Mouse (Mus musculus): ENCODE results near the gene Sec62. TPM values are rescaled to one million over a fixed set of nuclear protein-coding genes. Genes with fewer than 3 reads are reported as not detected.

Gene Sec62
- total RNA-seq (2017), result 134 TPM in 2 replicates

DNA sequence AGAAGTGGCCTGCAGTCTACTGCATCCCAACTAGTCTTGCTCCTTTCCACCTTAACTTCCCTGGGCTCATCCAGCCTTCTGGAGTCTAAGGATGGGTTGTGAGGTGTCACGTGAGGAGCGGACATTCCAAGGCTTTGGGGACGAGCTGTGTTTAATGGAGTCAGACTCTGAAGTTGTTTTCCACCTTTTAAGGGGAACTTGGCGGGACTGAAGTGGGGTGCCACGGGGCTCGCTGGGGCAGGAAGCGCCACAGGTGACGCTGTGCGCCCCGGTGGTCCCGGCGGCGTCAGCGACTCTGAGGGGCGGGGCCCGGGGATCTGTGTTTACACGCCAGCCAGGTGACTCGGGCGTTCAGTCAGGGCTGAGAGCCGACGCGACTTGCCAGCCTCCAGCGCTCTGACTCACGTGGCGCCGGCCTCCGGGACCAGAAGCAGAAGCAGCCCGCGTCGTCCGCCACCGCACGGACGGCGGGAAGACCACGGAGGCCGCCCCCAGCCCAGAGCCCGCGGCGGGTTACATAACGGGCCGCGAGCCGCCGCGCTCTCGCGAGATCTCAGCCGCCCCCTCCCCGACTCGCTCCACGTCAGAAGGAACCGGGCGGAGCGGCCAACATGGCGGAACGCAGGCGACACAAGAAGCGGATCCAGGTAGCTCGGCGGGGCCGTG is at the start of gene Sec62:
TSS of gene Sec62 (plus strand) at position 139 of the 666 bp plus-strand sequence.
- peak; percentile 80 to 88 for ATAC-seq (replicated peaks in 1 of 2; ENCODE audit: insufficient read depth in 1 of 2, low FRiP score in 2 of 2, low TSS enrichment in 1 of 2, low read depth in 1 of 2, poor library complexity in 2 of 2, severe bottlenecking in 2 of 2)

DNA sequence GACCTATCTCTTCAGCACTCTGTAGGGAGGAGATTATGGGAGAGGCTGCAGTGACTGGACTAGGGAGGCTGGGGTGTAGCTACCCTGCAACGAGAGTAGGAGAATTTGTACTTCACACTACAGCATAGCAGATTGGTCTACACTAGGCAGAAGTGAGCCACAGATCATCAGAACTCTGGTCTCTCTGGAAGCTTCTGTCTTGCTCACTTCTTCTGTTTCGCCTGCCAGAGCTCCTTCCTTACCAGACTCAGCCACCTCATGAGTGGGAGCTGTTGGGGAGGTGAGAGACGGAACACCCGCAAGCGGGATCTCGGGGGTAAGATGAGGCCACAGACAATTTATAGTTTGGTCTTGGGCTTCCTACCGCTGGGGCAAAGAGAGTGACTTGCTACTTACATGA is 49.8 kb upstream of the Sec62 start:
- ATAC-seq (replicated peaks in 1 of 2; ENCODE audit: insufficient read depth in 1 of 2, low FRiP score in 2 of 2, low TSS enrichment in 1 of 2, low read depth in 1 of 2, poor library complexity in 2 of 2, severe bottlenecking in 2 of 2), result no peak

DNA sequence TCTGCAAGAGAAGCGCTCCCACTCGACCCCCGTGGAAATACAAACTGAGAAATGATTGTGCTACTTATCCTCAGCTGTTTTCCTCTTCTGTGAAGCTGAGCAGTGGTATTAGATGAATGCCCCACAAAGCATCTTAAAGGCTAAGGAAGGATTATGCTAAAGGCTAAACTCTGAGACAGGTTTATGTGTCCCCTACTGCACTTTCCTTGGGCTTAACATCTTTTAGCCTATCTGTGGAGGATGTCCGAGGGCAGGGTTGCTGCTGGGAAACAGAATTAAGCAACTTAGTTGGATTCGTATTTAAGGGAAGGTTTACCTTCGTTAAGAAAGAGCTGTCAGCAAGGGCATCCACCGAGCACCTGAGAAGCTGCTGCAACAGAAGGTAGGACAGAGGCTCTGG is 46.7 kb upstream of the Sec62 start, which contains the start of gene Samd7:
TSS of gene Samd7 (plus strand) at position 288 of the 400 bp plus-strand sequence.
- ATAC-seq (replicated peaks in 1 of 2; ENCODE audit: insufficient read depth in 1 of 2, low FRiP score in 2 of 2, low TSS enrichment in 1 of 2, low read depth in 1 of 2, poor library complexity in 2 of 2, severe bottlenecking in 2 of 2), result no peak

DNA sequence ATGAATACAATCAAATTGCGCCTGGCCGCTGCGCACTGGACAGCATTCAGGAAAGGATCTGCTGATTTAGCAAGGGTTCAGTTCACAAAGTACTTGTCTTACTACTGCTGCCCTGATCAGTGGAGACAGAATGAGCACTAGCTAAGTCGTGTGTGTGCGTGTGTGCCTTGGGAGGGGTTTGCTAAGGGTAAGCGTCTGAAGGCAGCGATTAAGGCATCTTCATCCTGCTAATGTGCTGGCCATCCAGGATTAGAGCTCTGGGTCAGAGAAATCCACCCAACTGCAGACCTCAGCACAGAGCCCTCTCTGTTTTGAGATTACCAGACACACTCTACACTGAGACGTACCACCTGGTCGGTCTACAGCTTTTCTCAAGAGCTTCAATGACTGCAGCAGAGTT is 44.4 kb upstream of the Sec62 start:
- ATAC-seq (replicated peaks in 1 of 2; ENCODE audit: insufficient read depth in 1 of 2, low FRiP score in 2 of 2, low TSS enrichment in 1 of 2, low read depth in 1 of 2, poor library complexity in 2 of 2, severe bottlenecking in 2 of 2), result no peak

DNA sequence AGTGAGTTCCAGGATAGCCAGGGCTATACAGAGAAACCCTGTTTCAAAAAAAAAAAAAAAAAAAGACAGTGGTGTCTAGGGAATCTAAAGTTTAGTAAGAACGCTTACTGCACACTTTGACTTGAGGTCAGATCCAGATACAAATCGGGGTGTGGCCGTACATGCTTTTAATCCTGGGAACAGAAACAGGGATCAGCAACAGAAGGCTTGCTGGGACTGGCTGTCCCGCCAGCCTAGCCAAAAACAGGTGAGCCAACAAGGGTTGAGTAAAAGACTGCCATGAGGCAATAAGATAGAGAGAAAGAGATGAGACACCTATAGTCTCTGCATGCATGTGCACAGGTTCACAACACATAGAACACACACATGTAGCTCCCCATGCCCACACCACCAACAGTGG is 38.0 kb upstream of the Sec62 start:
- ATAC-seq (replicated peaks in 1 of 2; ENCODE audit: insufficient read depth in 1 of 2, low FRiP score in 2 of 2, low TSS enrichment in 1 of 2, low read depth in 1 of 2, poor library complexity in 2 of 2, severe bottlenecking in 2 of 2), result no peak

DNA sequence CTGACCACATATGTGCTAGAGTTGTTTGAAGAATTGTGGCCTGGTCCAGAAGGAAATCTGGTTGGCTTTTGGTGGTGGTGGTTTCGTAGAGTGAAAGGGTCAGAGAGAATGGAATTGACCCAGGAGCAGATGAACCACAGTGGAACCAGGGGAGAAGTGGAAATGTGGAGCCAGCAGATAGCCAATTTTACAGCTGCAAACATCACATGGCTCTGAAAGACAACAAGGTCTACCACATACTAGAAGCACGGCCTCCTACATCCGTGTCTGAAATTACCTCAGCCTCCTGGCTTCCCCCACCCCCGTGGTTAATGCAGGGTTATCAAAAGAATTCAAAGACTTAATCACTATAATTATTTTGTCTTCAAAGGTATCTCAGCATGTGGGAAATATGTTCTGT is 27.8 kb upstream of the Sec62 start:
- ATAC-seq (replicated peaks in 1 of 2; ENCODE audit: insufficient read depth in 1 of 2, low FRiP score in 2 of 2, low TSS enrichment in 1 of 2, low read depth in 1 of 2, poor library complexity in 2 of 2, severe bottlenecking in 2 of 2), result no peak

DNA sequence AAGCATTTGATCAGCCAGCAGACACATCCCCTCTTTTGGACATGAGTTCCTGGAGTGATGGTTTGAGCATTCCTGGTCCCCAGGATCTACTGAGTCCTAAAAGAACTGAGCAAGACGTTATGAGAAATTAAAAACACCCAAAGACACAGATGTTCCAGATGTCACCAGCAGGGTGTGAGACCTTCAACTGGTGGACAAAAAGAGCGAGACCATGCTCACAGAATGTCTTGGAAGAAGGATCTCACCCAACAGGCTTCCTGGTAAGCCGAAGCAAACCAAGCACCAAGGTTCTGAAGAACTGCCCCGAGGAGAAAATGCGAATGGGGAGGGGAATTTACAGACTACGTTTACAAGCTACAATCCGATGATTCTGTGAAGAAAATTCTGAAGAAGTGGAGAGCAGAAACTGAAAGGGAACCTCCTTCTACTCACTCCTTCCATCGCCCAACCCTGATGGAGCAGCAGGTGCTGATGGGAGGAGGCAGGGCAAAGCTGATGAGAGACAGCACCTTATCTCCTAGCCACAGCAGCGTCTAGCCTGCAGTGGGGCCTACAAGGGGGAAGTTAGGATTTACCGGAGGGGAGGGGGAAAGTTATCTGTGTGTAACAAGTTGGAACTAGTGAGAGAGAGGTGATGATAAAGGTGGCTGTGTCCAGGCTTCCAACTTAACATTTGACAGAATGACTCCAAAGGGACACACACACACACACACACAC is 27.2 kb upstream of the Sec62 start:
- peak; percentile 75 to 79 for ATAC-seq (replicated peaks in 1 of 2; ENCODE audit: insufficient read depth in 1 of 2, low FRiP score in 2 of 2, low TSS enrichment in 1 of 2, low read depth in 1 of 2, poor library complexity in 2 of 2, severe bottlenecking in 2 of 2)

DNA sequence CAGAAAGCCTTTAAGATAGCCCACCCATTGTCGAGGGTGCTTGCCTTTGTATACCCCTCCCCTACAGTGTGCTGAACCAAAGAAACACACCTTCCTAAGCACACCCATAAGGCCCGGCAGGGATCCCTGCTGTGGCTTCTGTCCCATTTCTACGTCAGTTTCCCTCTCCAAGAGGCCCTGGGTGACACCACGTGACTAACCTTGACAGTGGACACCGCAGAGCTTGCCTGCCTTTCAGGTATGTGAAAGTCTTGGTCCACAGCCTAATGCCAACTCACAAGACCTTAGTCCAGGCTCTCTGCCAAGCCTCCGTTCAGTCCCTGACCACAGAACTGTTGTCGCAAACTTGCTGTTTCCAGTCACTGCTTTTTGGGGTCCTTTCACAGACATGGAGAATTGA is 26.5 kb upstream of the Sec62 start:
- peak; percentile 72 to 83 for ATAC-seq (replicated peaks in 1 of 2; ENCODE audit: insufficient read depth in 1 of 2, low FRiP score in 2 of 2, low TSS enrichment in 1 of 2, low read depth in 1 of 2, poor library complexity in 2 of 2, severe bottlenecking in 2 of 2)

DNA sequence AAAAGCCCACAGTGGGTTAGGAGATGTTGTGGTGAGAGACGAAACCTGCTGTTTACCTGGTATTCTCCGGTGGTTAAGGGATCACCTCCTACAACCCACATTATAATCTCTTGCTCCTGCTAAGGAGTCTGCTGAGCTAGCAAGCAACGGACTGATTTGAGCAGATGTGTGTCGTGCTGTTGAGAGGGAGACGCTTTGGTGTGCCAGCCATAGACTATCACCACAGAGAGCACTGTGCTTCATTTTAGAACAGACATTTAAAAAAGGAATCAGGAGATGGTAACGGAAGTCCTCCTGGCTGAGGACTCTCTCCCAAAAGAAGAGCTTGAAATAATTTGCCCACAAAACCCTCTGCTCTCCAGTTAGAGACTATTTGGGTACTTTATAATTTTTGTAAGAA is 25.4 kb upstream of the Sec62 start:
- no peak for ATAC-seq (replicated peaks in 1 of 2; ENCODE audit: insufficient read depth in 1 of 2, low FRiP score in 2 of 2, low TSS enrichment in 1 of 2, low read depth in 1 of 2, poor library complexity in 2 of 2, severe bottlenecking in 2 of 2)

DNA sequence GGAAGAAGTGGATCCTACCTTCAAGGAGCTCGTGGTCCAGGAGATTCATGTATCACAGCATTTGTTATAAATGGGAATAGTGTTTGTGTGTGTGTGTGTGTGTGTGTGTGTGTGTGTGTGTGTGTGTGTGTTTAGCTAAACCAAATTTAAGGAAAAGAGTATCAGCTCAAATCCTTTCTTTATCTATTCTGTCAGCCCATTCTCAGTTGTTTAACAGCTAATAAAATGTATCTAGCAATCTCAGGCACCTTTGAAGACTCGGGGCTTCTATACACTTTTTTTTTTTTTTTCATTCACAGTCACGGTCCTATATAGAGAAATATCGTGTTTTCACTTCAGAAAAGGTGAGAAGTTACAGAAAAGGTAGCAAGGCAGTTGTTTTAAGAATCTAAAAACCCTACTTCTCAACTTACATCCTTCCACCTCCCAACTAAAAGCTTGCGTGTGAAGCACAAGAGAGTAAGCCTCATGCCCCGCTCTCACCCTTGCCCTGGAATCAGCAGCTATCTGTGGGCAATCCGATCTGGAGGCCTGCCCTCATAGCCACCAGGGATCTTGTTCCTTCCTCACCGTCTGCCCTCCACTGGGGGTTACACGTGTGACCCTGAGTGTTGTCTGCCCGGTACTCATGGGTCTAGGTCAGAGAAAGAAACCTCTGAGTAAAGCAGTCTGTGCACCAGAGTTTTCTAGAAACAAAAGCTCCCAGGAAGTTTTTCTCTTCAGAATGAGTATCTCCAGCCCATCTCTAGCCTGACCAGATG is 22.7 kb upstream of the Sec62 start:
- no peak for ATAC-seq (replicated peaks in 1 of 2; ENCODE audit: insufficient read depth in 1 of 2, low FRiP score in 2 of 2, low TSS enrichment in 1 of 2, low read depth in 1 of 2, poor library complexity in 2 of 2, severe bottlenecking in 2 of 2)

DNA sequence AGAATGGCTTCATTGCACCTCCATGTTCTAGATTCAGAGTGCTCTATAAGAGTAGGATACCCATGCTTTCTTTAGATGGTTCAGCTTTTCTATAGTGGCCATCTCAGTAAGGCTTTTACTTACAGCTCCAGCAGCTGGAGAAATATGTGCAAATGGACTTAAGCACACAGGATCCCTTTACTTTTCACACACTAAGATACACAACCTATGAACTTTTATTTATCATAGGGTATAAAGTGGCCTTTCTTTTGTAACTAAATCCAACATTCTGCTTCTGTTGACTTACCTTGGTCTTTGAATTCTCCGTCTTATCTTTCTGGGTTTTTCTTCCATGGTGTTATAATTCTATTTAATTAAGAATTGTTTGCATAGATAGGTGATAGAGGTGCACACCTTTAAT is 21.1 kb upstream of the Sec62 start:
- no peak for ATAC-seq (replicated peaks in 1 of 2; ENCODE audit: insufficient read depth in 1 of 2, low FRiP score in 2 of 2, low TSS enrichment in 1 of 2, low read depth in 1 of 2, poor library complexity in 2 of 2, severe bottlenecking in 2 of 2)

DNA sequence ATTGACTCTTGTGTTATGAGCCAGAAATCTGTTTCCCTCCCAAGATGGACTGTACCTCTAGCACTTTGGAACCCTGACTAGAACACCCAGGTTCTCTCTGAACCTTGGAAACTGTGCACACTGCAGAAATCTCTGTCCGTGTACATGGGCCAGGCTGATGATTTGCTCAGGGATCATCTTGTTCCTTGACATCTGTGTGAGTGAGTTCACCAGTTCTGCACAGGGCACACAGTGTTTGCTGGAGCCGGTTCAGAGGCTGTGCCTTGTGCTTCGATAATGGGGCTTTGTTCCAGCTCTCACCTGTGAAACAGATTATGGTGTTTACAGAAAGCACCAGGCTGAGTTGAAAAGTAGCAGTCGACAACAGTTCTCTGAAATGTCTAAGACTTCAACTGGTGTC is 20.0 kb upstream of the Sec62 start:
- no peak for ATAC-seq (replicated peaks in 1 of 2; ENCODE audit: insufficient read depth in 1 of 2, low FRiP score in 2 of 2, low TSS enrichment in 1 of 2, low read depth in 1 of 2, poor library complexity in 2 of 2, severe bottlenecking in 2 of 2)

DNA sequence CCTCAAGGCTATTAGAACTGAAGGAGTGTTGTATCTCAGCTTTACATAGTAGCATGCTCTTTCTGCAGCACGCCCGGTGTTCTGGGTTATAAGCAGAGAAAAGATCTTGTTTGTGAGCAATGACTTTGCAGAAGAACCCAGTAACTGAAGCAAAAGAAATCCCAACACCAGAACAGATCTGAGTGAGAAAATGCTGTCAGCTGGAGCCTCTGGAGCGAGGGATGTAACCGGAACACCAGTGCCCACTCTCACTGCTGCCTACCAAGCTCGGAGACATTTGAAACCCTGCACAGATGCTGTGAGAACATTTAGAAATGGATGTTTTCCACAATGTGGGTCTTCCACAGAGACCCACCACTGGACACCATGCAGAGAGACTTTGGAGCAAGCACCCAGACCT is 18.0 kb upstream of the Sec62 start:
- ATAC-seq (replicated peaks in 1 of 2; ENCODE audit: insufficient read depth in 1 of 2, low FRiP score in 2 of 2, low TSS enrichment in 1 of 2, low read depth in 1 of 2, poor library complexity in 2 of 2, severe bottlenecking in 2 of 2), result no peak

DNA sequence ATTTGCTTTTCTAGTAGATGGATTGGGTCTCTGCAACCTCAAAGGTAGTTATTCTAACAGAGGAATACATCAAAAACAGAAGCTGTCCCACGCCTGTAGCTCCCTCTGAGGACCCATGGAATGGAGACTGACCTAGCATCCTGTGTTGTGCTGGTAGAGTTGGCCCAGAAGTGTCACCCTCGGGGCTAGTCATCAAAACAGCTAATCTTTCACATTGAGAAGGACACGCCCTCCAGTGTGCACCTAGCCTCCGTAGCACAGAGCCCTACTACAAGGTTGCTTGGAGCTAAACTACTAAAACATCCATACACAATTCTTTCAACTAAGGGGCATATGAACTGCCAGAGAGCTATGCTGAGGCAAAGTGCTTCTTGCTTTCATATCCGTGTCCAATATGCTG is 14.7 kb upstream of the Sec62 start:
- ATAC-seq (replicated peaks in 1 of 2; ENCODE audit: insufficient read depth in 1 of 2, low FRiP score in 2 of 2, low TSS enrichment in 1 of 2, low read depth in 1 of 2, poor library complexity in 2 of 2, severe bottlenecking in 2 of 2), result no peak

DNA sequence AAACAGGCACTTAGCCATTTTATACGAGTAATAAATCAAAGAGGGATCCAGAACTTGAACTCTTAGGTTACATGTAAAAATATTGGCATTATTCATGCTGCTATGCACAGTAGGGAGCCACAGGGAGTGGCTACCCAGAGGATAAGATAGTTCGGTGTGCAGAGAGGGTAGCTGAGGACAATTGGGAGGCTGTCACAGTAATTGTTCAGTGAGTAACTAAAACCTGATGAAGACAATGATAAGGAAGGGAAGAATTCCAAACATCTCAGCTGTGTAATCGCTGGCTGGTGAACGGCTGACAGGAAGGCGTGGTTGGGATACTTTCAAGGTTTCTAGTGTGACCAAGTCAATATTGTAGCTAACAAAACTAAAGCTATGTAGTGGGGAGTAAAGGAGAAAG is 4.1 kb upstream of the Sec62 start:
- ATAC-seq (replicated peaks in 1 of 2; ENCODE audit: insufficient read depth in 1 of 2, low FRiP score in 2 of 2, low TSS enrichment in 1 of 2, low read depth in 1 of 2, poor library complexity in 2 of 2, severe bottlenecking in 2 of 2), result no peak

DNA sequence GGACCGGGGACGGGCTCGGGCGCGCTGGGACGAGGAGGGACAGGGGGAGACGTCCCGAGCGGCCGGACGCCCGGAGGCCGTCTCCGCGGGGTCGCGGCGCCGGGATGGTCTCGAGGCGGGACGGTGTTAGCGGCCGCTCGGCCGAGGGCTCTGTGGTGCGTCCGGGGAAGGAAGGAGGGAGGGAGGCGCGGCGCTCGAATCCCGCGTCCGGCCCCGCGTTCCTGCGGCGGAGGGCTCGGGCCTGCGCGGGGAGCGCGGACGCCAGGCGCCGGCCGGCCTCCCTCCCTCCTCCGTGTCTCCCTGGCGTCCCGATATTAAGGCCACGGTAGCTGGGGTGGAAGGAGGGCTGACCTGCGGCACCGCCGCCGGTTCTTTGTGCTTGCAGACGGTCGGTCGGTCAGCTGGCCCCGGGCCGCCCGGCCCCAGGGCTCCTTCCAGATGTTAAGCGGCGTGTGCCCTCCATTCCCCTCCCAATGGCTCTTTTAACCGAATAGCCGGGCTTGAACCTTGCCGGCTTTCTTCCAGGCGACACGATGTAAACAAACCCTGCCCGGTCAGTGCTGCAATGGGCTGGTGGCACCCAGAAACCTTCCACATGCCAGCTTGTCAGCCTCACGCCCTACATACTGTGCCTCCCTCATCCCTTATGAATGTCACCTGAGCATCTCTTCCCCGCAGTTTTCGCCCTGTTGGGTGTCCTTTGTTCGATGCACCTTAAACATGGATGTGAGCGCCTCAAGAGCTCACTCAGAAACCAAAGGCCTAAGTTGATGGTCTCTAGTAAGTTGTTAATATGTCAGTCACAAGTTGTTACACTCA is 937 bp downstream of the Sec62 start:
- peak in 1 of 2 experiments; percentile 14; a peak in 1 of 4 replicates for ATAC-seq (replicated peaks in 1 of 2; ENCODE audit: insufficient read depth in 1 of 2, low FRiP score in 2 of 2, low TSS enrichment in 1 of 2, low read depth in 1 of 2, poor library complexity in 2 of 2, severe bottlenecking in 2 of 2)

DNA sequence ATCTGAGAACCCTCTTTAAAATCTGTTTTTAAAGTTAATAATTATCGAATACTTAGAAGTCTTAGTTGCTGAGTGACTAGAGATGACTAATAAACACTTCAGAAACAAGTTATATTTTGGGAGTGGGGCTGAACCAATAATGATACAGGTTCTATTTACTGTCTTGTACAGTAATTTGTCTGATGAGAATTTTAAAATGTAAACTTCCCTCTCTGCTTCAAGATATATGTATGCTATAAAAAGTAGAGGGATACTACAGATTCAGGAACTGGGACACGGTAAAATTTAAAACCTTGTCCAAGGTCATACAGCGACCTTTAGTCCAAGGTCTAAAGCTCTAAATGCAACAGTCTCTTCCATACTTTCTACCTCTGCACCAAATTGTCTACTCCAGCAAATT is 9.5 kb downstream of the Sec62 start:
- no peak for ATAC-seq (replicated peaks in 1 of 2; ENCODE audit: insufficient read depth in 1 of 2, low FRiP score in 2 of 2, low TSS enrichment in 1 of 2, low read depth in 1 of 2, poor library complexity in 2 of 2, severe bottlenecking in 2 of 2)

DNA sequence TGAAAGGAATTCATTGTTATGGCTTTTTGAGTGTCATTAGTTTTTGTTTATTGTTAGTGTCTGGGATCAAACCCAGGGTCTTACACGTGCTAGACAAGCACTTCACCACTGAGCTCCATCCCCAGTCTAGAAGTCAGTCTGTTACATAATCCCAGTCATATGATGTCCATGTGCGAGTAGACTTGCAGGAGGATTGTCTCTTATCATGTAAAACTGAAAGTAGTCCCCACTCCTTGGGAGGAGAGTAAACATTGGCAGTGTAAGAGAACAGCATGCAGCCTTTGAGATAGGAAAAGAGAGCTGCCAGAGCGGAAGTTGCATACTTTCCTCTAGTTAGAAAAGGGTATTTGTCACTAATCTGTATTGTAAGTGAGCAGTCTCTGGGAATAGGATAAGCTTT is 20.2 kb downstream of the Sec62 start:
- ATAC-seq (replicated peaks in 1 of 2; ENCODE audit: insufficient read depth in 1 of 2, low FRiP score in 2 of 2, low TSS enrichment in 1 of 2, low read depth in 1 of 2, poor library complexity in 2 of 2, severe bottlenecking in 2 of 2), result no peak

Data from hematopoietic stem cell, adult 5-6 weeks (primary cell).